Mouse (Mus musculus) heart, adult 11 months (tissue): ENCODE data around the gene Klk12.
A peak's percentile ranks its signal among the peaks of the same experiment; 100 is the strongest.

Source experiments
- DNase-seq: peaks from one replicate; pipeline ENCODE4 v3.0.0; 2022

The Klk12 gene

DNA sequence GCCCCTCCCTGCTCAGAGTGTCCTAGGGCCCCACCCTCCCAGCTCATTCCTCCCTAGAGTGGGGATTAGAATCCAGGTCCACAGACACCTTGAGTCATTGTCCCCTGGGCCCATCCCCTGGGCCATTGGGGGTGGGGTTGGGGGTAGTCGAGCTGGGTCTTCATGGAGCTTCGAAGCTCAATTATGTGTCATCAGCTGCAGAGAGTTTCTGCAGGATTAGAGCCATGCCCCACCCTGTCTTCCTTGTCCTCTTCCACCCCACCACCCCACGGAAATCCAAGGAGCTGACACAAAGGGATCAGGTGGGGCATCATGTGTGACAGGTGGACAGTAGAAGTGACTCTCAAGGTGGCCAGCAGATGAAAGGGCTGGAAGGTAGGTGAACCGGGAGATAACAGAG, at the start of gene Klk12:
Gene Klk12, plus strand, starts transcription at position 301 of the 400 bp plus-strand sequence.
- peak; percentile 68 for DNase-seq

DNA sequence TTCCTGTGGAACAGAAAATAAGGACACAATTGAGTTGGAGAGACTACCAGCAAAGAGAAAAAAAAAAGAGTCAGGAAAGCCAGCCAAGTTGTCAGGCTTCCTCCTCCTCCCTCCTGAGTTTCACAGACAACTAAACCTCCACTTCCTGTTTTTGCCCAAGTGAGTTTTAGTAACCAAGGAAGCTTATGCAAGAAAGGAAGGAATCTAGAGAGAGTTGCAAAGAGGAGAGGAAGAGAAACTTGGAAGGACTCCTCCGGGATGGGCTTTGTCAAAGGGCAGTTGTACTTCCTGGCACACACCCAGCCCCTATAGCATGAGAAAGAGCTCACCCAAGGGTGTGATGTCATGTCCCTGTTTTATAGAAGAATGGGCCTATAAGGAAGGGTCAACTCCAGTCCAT, 20.9 kb upstream of the Klk12 start:
- DNase-seq: peak; percentile 98

DNA sequence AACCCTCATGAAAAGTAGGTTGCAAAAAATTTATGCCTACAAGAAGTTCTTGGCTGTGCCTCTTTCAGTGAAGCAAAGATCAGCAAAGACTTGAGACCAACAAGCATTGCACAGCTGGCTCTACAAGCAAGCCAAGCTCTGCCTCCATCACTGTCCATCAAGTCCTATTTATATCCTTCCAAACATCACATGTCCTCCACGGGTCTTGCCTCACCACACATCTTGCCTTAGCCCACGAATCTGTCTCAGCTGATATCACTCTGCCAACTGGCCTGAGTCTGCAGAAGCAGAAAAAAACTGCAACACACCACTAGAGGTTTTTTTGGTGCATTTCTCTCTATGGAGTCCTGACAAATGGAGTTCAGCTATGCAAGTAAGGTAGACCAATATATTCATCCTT, 15.9 kb upstream of the Klk12 start:
- no peak for DNase-seq

DNA sequence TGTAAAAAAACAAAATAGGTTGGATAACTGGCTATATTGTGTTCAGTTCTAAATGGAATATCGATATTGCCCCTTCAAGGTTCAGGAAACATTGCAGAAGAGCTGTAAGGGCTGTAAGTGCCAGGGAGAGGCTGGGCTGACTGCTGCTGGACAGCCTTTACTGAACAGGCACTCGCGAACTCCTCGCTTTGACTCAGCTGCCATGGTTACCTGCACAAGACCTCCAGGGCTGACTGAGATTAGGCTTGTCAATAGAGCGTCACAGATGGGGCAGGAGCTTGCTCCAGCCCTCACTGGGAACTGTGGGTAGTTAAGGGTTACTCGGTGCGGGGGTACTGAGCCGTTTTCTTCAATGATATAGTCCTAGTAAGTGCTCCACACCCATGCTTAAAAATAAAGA, 2.2 kb upstream of the Klk12 start:
- peak; percentile 49 for DNase-seq

DNA sequence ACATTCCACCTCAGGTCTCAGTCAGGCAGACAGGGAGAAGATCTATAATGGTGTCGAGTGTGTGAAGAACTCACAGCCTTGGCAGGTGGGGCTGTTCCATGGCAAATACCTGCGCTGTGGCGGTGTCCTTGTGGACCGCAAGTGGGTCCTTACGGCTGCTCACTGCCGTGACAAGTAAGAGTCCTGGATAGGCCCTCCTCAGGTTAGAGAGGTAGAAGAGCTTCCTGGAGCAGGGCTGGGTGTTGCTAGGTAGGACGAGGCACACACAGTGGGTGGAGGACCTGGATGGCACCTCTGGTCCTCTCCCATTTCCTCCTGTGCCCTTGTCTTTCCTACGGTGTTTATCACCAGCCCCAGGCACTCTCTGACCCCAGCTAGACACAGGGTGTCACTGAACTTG, 939 bp downstream of the Klk12 start:
- peak; percentile 62 for DNase-seq

DNA sequence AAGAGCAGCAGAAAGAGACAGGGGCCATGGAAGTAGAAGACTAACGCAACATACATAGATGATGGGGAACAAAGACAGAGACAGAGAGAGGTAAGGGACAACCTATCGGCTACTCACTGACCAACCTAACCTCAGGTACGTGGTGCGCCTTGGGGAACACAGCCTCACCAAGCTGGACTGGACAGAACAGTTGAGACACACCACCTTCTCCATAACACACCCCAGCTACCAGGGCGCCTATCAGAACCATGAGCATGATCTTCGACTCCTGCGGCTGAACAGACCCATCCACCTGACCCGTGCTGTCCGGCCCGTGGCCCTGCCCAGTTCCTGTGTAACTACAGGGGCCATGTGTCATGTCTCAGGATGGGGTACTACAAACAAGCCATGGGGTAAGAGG, 2.0 kb downstream of the Klk12 start:
- DNase-seq: peak; percentile 78

DNA sequence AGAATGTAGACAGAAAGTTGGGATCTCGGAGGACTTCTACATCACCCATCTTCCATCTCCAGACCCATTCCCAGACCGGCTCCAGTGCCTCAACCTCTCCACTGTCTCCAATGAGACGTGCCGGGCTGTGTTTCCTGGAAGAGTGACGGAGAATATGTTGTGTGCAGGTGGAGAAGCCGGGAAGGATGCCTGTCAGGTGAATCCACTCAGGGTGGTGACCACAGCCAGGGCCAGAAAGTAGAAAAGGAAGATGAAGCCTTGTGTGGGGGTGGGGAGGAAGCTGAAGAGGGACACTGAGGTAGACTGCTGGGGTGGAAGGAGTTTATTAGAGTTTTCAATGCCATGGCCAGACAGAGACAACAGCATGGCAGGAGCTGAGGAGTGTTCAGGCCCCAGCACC, 3.2 kb downstream of the Klk12 start:
- DNase-seq: peak; percentile 70

DNA sequence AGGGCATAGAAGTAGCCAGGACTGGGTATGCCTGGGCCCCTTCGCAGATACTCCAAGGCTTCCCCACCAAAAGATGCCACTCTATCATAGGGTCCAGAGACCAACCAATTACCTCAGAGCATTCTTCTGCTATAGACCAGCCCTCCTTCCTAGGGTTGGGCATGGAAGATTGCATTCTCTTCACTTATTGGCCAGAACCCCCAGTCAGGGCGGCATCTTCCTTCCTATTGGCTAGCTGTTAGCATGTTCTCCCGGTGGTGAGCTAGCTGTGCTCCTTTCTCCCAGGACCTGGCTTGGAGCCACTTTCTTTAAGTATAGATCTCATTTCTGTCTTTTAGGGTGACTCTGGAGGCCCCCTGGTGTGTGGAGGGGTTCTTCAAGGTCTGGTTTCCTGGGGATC, 4.2 kb downstream of the Klk12 start:
- peak; percentile 74 for DNase-seq

DNA sequence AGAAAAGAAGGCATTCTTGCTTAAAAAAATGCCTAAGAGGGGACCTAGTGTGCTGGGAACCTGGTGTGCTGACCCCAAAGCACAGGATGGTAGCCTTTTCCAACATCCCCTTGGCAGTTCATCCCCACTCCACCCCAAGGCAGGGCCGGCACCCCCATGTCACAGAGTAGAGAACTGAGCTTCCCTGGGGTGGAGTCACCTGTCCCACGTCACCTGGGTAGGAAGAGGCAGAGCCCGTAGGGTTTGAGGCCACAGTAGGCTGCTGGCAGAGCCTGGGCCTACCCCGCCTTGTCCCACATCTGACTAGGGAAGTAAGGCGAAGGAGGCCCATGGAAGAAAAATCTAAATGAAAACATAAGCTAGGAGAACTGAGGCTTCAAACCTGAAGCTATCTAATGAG, 5.7 kb downstream of the Klk12 start, which contains the start of gene Klk11:
Gene Klk11, plus strand, starts transcription at position 241 of the 400 bp plus-strand sequence.
- DNase-seq: peak; percentile 87

DNA sequence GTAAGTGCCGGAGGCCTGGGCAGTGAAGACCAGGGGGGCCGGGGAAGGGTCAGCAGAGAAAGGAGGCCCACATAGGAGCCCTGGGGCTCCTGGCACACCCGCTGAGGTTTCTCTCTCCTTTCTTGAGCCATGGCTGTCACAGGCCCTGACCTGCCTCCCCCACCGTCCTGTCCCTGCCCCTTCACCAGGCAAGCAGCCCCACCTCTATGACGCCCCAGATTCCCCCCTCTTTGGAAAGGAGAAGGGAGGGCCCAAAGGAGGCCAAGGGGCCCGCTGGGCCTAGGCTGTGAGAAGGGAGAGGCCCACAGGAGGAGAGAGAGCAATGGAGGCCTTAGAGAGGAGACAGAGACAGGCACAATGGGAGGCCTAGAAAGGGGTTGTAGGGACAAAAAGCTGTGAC, 6.1 kb downstream of the Klk12 start:
- DNase-seq: peak; percentile 76

DNA sequence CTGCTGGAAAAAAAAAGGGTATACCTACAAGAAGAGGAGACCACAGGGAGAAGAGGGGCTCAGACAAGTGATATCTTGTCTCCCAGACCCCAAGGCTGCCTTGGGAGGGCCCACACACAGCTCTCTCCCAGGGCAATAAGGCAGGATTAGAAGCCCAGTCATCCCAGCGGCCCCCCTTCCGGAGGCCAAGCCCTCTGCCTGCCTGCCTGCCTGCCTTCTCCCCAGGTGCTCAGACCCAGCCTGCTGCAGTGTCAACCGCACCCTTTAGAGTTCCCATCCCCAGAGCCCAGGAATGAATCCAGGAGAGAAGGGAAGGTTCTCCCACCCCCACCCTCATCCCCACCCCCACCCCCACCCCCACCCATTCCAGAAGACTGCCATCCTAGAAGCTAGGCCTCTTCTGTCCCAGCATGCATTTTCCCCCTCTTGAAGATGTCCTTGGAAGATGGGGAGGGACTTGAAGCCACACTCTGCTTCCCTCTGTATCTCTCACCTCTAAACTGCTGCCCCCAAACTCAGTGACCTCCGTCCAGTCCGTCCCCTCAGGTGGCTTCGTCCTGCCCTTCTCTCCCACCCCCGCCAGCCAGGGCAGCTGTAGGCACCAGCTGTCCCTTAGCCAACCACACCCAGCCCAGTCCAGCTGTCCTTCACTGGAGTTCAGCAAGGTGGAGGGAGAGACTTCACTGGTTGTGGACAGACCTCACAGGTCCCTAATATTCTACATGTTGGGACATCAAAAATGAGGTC, 6.8 kb downstream of the Klk12 start:
- peak; percentile 77 for DNase-seq

DNA sequence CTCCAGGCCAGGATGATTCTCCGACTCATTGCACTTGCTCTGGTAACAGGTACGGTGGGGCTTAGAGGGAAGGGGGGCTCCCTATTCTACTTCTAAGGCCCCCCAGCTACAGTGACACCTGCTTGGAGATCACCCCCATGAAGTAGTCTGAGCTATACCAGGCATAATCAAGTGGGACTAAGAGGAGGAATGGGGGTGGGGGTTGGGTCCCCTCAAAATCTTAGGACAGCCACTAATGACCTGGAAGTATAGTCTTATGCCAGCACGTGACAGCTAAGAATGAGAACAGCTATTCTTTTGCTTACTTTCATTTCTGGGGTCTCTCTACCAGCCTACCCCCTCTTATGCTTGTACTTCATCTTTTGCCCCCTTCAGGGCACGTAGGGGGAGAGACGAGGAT, 7.8 kb downstream of the Klk12 start:
- peak; percentile 73 for DNase-seq

DNA sequence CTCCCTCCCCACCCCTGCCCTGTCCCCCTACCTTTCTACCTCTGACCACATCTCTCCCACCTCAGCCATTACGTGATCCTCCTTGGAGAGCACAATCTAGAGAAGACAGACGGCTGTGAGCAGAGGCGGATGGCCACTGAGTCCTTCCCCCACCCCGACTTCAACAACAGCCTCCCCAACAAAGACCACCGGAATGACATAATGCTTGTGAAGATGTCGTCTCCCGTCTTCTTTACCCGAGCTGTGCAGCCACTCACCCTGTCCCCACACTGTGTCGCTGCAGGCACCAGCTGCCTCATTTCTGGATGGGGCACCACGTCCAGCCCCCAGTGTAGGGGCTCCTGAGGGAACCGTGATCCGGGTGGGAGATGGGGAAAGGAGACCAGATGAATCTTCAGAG, 8.7 kb downstream of the Klk12 start:
- DNase-seq: peak; percentile 76

DNA sequence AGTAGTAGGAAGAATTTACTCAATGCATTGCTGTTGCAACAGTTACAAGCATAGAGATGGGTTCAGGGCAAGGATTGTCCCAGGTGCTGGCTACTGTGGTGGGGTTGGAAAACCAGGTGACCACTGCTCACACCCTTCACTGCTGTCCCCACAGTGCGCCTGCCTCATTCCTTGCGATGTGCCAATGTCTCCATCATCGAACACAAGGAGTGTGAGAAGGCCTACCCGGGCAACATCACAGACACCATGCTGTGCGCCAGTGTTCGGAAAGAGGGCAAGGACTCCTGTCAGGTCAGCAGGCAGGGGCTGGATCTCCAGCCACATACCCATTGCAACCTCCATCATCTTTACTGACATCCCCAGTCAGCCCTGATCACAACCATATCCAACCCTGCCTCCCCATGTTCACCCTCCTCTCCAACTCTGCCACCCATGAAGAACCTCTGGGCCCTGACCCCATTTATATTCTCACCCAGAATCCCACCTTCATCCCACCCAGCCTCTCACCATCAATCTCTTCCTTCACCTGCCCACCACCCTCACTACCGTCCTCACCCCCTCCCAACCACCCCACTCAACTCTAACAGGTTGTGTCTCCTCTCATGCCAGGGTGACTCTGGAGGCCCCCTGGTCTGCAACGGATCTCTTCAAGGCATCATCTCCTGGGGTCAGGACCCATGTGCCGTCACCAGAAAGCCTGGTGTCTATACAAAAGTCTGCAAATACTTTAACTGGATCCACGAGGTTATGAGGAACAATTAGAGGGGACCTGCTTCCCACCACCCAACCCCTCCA, 9.7 kb downstream of the Klk12 start:
- peak; percentile 81 for DNase-seq

DNA sequence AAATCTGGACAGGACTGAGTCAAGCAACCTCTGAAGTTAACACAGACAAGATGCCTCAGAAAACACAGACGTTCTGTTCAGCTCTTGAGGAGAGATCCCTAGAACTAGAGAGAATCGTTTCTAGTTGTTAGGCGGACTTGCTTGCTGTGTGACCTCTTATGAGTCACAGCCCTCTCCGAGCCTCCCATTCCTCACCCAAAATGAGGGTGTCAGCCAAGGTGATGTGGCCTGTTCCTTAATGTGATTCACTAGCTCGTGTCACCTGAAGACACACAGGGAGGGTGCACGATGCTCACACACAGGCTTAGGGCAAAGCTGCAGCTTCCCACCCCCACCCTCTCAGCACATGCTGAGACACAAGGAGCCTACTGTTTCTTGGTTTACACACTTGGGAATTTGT, 11.5 kb downstream of the Klk12 start:
- peak; percentile 77 for DNase-seq

DNA sequence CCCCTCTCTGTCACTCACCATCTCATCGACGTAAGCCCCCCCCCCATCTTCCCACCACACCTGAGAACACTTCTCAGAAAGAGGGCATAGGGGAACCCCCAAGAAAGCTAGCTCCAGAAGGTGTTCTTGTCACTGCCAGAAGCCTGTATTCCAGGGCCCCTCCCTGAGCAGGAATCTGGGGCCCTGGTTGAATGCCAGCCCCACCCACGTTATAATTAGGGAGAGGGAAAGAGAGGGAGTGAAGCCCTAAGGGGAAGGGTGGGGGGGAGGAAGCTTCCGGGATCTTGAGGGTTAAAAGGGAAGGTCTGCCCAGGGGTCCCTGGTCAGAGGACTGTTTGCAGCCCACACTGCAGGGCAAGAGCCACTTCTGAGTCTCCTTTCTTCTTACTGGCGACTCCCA, 12.0 kb downstream of the Klk12 start, which contains the start of gene Klk10:
Gene Klk10, plus strand, starts transcription at position 290 of the 400 bp plus-strand sequence.
- DNase-seq: no peak

DNA sequence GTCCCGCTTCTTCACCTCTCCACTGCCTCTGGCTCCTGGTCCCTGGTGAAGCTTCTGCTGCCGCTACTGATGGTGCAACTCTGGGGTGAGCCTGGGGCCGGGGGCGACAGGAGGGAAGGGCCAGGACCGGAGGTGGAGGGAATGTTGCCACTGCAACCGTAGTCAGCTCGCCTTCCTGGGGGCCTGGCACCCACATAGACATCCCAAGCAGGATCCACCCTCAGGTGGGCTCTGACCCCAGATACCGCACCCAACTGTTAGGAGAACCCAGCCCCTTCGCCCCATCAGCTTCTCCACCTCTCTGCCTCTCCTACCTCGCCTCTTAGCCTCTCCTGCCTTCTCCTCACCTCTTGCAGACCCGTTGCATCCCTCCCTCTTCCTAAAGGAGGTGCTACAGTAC, 12.8 kb downstream of the Klk12 start:
- peak; percentile 85 for DNase-seq

DNA sequence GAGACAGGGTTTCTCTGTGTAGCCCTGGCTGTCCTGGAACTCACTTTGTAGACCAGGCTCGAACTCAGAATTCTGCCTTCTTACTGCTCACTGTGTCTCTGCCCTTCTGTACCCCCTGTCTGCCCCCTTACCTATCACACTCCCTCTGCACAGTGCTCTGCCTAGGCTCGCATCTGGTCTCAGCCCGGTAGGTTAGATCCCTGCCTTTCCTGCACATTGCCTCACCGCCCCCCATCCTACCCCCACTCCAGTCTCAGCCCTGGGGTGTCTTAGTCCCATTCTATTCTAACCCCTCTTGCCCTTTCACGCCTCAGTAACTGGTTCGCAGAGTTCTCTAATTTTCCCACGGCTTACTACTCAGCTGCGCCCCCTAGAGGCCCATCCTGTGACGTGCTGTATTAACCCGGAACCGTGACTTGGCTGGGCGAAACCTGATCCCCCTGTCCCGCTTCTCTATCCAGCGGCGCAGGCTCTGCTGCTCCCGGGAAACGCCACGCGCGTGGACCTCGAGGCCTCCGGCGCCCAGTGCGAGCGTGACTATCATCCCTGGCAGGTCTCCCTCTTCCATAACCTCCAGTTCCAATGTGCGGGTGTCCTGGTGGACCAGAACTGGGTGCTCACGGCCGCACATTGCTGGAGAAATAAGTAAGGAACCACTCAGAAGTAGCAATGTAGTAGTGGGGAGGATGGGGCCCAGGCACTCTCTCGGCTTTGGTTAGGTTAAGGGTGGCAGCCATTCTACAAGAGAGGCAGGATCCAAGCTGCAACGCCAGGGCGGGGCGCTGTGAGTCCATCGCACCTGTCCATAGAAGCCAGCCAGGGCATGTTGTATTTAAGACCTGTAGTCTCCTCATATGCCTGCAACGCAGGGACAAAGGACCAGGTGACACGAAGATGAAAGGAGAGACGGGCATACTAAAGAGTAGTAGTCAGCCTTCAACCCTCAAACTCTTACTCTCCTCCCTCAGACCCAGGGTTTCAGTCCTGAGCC, 13.9 kb downstream of the Klk12 start:
- DNase-seq: peak; percentile 97

DNA sequence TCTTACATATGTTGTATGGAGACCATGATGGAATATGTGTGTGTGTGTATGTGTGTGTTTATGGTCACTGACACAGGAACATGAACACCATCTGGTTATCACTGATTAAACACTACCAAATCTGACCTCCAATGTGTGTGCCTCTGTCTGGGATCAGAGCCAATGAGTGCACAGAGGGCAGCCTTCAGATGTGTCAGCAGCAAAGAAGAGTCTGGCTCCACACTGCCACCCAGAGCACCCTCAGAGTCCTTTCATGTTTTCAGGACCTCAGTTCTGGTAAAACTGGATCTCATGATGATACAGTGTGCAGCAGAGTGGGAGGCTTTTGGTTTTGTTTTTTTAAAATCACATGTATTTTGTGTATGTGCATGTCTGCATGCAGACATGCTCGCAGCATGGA, 16.6 kb downstream of the Klk12 start:
- DNase-seq: no peak

DNA sequence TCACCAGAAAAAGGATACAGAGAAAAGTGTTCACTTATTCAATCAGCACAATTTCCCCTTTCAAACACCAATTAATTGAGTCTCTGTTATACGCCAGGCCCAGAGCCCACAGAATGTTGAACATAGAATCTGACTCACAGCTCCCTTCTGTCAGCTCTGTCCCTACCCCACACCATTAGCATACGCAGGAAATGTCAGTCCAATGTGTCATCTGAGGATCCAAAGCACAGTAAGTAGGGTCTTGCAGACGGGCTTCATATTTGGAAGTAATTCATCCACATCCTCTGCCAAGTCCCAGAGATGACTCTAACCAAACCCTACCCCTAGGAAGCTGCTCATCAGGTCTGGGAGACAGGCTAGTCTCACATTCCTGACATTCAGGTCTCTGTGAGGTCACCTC, 19.4 kb downstream of the Klk12 start:
- DNase-seq: peak; percentile 55

DNA sequence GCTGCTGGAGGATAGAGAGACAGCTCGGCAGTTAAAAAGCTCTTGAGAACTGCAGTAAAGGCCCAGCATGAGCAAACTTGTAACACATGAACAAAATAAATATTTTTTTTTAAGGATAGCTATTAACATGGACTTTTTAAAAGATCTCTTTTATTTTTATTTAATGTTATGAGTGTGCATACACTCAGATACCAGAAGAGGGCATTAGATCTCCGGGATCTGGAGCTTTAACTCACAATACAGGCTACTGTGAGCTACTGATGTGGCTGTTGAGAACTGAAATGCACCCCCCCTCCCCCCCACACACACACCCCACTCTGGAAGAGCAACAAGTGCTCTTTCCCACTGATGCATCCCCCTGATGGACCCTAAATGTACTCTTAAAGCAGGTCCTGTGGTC, 20.6 kb downstream of the Klk12 start:
- no peak for DNase-seq

DNA sequence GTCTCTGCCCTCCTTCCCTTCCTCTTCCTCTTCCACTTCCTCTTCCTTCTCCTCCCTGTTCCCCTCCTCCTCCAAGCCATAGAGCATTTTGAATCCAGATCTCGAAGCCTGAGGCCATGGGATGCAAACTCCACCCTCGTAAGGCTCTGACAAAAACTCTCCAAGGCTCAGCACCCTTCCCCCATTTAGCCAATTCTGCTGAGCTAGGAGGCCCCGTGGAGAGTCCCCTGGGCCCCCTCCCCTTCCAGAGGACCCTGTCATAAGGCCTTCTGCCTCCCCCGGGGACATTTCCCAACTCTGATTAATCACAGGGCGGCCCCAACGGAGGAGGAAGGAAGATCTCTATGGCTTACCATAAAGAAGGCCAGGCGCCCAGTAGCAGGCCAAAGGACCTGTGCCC, 22.9 kb downstream of the Klk12 start, which contains the start of gene Klk9:
Gene Klk9, plus strand, starts transcription at position 301 of the 400 bp plus-strand sequence.
- DNase-seq: no peak

DNA sequence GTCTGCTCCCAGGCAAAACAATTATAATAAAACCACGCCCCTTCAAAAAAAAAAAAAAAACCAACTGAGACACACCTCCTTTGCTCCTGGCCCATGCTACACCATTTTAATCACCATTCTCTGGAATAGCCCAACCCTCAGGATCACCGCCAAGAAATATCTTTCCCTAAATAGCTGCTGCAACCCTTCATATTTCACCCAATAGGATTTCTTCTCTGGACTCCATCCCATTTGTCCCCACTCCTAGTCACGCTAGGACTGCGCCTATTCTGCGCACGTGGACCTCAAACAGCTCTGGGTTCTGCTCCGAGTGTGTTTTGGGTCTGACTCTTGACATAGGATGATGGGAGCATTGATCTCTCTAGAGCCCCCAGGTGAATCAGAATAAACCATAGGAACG, 27.7 kb downstream of the Klk12 start:
- no peak for DNase-seq
